In genomic region chr8:44934850-44935497, GRCm38 (mm10) we compare ENCODE assay signal across 8 mouse cellular contexts. TPM values are rescaled to one million over a fixed set of nuclear protein-coding genes. Genes with fewer than 3 reads are reported as not detected.
DNase-seq lines count a peak whose midpoint lies in the region; ATAC-seq and TF ChIP-seq lines count a peak whose summit lies in the region.

Gene Fat1, plus strand, starts transcription at chr8:44935447.

- H3K4me3 ChIP-seq in erythroblast, embryonic 14.5 days (replicated peaks) = peak within 1 kb of the TSS; percentile 33
- peak within 1 kb of the TSS; percentile 79 for H3K4me3 ChIP-seq in embryonic facial prominence, embryonic 10.5 days
- H3K4me3 ChIP-seq in intestine, postnatal 0 days (ENCODE audit: low read depth, low read length) = peak within 1 kb of the TSS; percentile 91
- H3K4me3 ChIP-seq in limb, embryonic 10.5 days = peak within 1 kb of the TSS; percentile 79
- peak within 1 kb of the TSS; percentile 70 for H3K4me3 ChIP-seq in midbrain, embryonic 14.5 days (replicated peaks; ENCODE audit: low read depth, low read length)
- H3K4me3 ChIP-seq in stomach, postnatal 0 days (ENCODE audit: low read depth, low read length) = peak within 1 kb of the TSS; percentile 78

- peak within 1 kb of the TSS; percentile 65 for H3K9ac ChIP-seq in intestine, postnatal 0 days (ENCODE audit: low read depth, low read length)
- peak within 1 kb of the TSS; percentile 59 for H3K9ac ChIP-seq in midbrain, embryonic 14.5 days (replicated peaks; ENCODE audit: low read length)
- H3K9ac ChIP-seq in stomach, postnatal 0 days (ENCODE audit: low read length) = peak within 1 kb of the TSS; percentile 72

- TF ChIP-seq EP300 in stomach, postnatal 0 days (optimal IDR thresholded peaks at IDR 0.05) = no peak

- peaks cover 60% of the 10 kb centered on the region for H3K27me3 ChIP-seq in erythroblast, embryonic 14.5 days (ENCODE audit: control insufficient read depth)
- H3K27me3 ChIP-seq in embryonic facial prominence, embryonic 10.5 days (replicated peaks; ENCODE audit: low read depth, poor library complexity, severe bottlenecking) = 0 out of 2 replicates have a peak, but pooled peaks cover 6% of the 10 kb centered on the region
- no peaks in the 10 kb centered on the region for H3K27me3 ChIP-seq in intestine, postnatal 0 days (replicated peaks; ENCODE audit: control insufficient read depth, insufficient read depth, low read length)
- H3K27me3 ChIP-seq in limb, embryonic 10.5 days (ENCODE audit: low read depth, poor library complexity, severe bottlenecking) = peaks cover 11% of the 10 kb centered on the region; the same call in 1 of the 2 replicates
- H3K27me3 ChIP-seq in midbrain, embryonic 14.5 days (ENCODE audit: control insufficient read depth, insufficient read depth, low read length) = no peaks in the 10 kb centered on the region
- H3K27me3 ChIP-seq in stomach, postnatal 0 days (ENCODE audit: control insufficient read depth, insufficient read depth, low read length) = no peaks in the 10 kb centered on the region

- DNase-seq in embryonic facial prominence, embryonic 10.5 days (ENCODE audit: low spot score) = peak; percentile 95
- peak; percentile 91 for DNase-seq in limb, embryonic 10.5 days (ENCODE audit: low spot score)
- DNase-seq in midbrain, embryonic 14.5 days = peak; percentile 89
- peak; percentile 96 for DNase-seq in stomach, postnatal 0 days (ENCODE audit: low spot score)

- peak; percentile 84 for TF ChIP-seq CTCF in intestine, postnatal 0 days (IDR thresholded peaks at IDR 0.05; ENCODE audit: low read depth)
- peak; percentile 77 for TF ChIP-seq CTCF in stomach, postnatal 0 days (IDR thresholded peaks at IDR 0.05; ENCODE audit: low read depth)

- peak within 1 kb of the TSS; percentile 88 for H3K4me2 ChIP-seq in intestine, postnatal 0 days (replicated peaks; ENCODE audit: low read depth)
- peak within 1 kb of the TSS; percentile 80 for H3K4me2 ChIP-seq in midbrain, embryonic 14.5 days (ENCODE audit: low read length)
- H3K4me2 ChIP-seq in stomach, postnatal 0 days (replicated peaks; ENCODE audit: low read depth) = peak within 1 kb of the TSS; percentile 75

- no peaks in the 10 kb centered on the region; the same call in 1 of the 2 replicates for H3K9me3 ChIP-seq in erythroblast, embryonic 14.5 days (ENCODE audit: control insufficient read depth, low read length)
- no peaks in the 10 kb centered on the region for H3K9me3 ChIP-seq in embryonic facial prominence, embryonic 10.5 days
- no peaks in the 10 kb centered on the region for H3K9me3 ChIP-seq in intestine, postnatal 0 days (ENCODE audit: control insufficient read depth)
- no peaks in the 10 kb centered on the region for H3K9me3 ChIP-seq in limb, embryonic 10.5 days (replicated peaks)
- H3K9me3 ChIP-seq in midbrain, embryonic 14.5 days (ENCODE audit: control insufficient read depth, low read length) = no peaks in the 10 kb centered on the region
- no peaks in the 10 kb centered on the region for H3K9me3 ChIP-seq in stomach, postnatal 0 days (ENCODE audit: control insufficient read depth, low read length)

- peak within 1 kb of the TSS; percentile 92 for H3K27ac ChIP-seq in embryonic facial prominence, embryonic 10.5 days (replicated peaks)
- H3K27ac ChIP-seq in intestine, postnatal 0 days (ENCODE audit: low read depth, low read length) = peak within 1 kb of the TSS; percentile 89
- peak within 1 kb of the TSS; percentile 95 for H3K27ac ChIP-seq in limb, embryonic 10.5 days
- peak within 1 kb of the TSS; percentile 83 for H3K27ac ChIP-seq in midbrain, embryonic 14.5 days (replicated peaks; ENCODE audit: low read depth, low read length)
- H3K27ac ChIP-seq in stomach, postnatal 0 days (replicated peaks) = peak within 1 kb of the TSS; percentile 96

- no peak for ATAC-seq in erythroblast, adult 5-6 weeks (replicated peaks; ENCODE audit: low FRiP score, poor library complexity, severe bottlenecking)
- ATAC-seq in granulocyte monocyte progenitor cell, adult 5-6 weeks (replicated peaks; ENCODE audit: poor library complexity, severe bottlenecking) = peak; percentile 20; the same call in 1 of the 2 replicates
- peak; percentile 78 for ATAC-seq in intestine, postnatal 0 days
- peak; percentile 68 for ATAC-seq in midbrain, embryonic 14.5 days (ENCODE audit: low FRiP score, low TSS enrichment)
- ATAC-seq in stomach, postnatal 0 days (ENCODE audit: low FRiP score, low TSS enrichment) = peak; percentile 84

- WGBS in embryonic facial prominence, embryonic 10.5 days = under 1% methylated on average over 49 of the region's 49 CpGs
- under 1% methylated on average over 49 of the region's 49 CpGs for WGBS in intestine, postnatal 0 days
- 0% methylated on average over 49 of the region's 49 CpGs for WGBS in limb, embryonic 10.5 days
- under 1% methylated on average over 47 of the region's 49 CpGs for WGBS in midbrain, embryonic 14.5 days
- under 1% methylated on average over 48 of the region's 49 CpGs for WGBS in stomach, postnatal 0 days

- H3K4me1 ChIP-seq in erythroblast, embryonic 14.5 days (ENCODE audit: control insufficient read depth) = no peaks in the 10 kb centered on the region
- H3K4me1 ChIP-seq in embryonic facial prominence, embryonic 10.5 days = peaks cover 16% of the 10 kb centered on the region
- H3K4me1 ChIP-seq in intestine, postnatal 0 days (replicated peaks; ENCODE audit: control insufficient read depth, insufficient read depth, low read length) = no peaks in the 10 kb centered on the region
- H3K4me1 ChIP-seq in limb, embryonic 10.5 days = peaks cover 15% of the 10 kb centered on the region
- peaks cover 5% of the 10 kb centered on the region for H3K4me1 ChIP-seq in midbrain, embryonic 14.5 days (ENCODE audit: control insufficient read depth, insufficient read depth, low read length)
- 0 out of 2 replicates have a peak, but pooled peaks cover 2% of the 10 kb centered on the region for H3K4me1 ChIP-seq in stomach, postnatal 0 days (replicated peaks; ENCODE audit: control insufficient read depth, insufficient read depth)

- H3K36me3 ChIP-seq in erythroblast, embryonic 14.5 days (ENCODE audit: control insufficient read depth) = no peaks in the 10 kb centered on the region
- H3K36me3 ChIP-seq in embryonic facial prominence, embryonic 10.5 days (replicated peaks) = no peaks in the 10 kb centered on the region
- H3K36me3 ChIP-seq in intestine, postnatal 0 days (ENCODE audit: control insufficient read depth, insufficient read depth) = no peaks in the 10 kb centered on the region
- no peaks in the 10 kb centered on the region for H3K36me3 ChIP-seq in limb, embryonic 10.5 days
- no peaks in the 10 kb centered on the region for H3K36me3 ChIP-seq in midbrain, embryonic 14.5 days (ENCODE audit: control insufficient read depth, insufficient read depth, low read length)
- no peaks in the 10 kb centered on the region for H3K36me3 ChIP-seq in stomach, postnatal 0 days (ENCODE audit: control insufficient read depth, insufficient read depth, low read length)

RNA-seq across cellular contexts. Expression of gene Fat1, which starts in this region (rescaled TPM):
- under 0.01 TPM in 2 replicates for polyA plus RNA-seq in erythroblast, embryonic 14.5 days (2012)
- total RNA-seq in erythroblast, adult 5-6 weeks (2015; ENCODE audit: low replicate concordance) = under 0.01 TPM in 1 of 2 replicates, not detected in the other
- total RNA-seq in erythroblast, adult 5-6 weeks (2017; ENCODE audit: low replicate concordance) = 0.17 TPM in 1 of 2 replicates, not detected in the other
- 17.2 and 18.6 TPM in 2 replicates for polyA plus RNA-seq in embryonic facial prominence, embryonic 10.5 days (2016; fragmentation: Nextera tagmentation; extraction: Ambion mirVana)
- not detected in 2 replicates for total RNA-seq in granulocyte monocyte progenitor cell, adult 5-6 weeks (2014; fragmentation: Nextera tagmentation)
- total RNA-seq in granulocyte monocyte progenitor cell, adult 5-6 weeks (2017) = not detected in 2 replicates
- 10.4 and 10.7 TPM in 2 replicates for polyA plus RNA-seq in intestine, postnatal 0 days (2015; fragmentation: Nextera tagmentation; extraction: Ambion mirVana)
- 17.2 and 20.1 TPM in 2 replicates for polyA plus RNA-seq in limb, embryonic 10.5 days (2016; fragmentation: Nextera tagmentation; extraction: Ambion mirVana)
- 22.8 and 23.5 TPM in 2 replicates for polyA plus RNA-seq in midbrain, embryonic 14.5 days (2014; fragmentation: Nextera tagmentation; extraction: Ambion mirVana)
- polyA plus RNA-seq in stomach, postnatal 0 days (2015; fragmentation: Nextera tagmentation; extraction: Ambion mirVana) = 8.6 and 9.4 TPM in 2 replicates

Comparison
In these comparisons a context has a peak if more than half of its experiments do, and no peak if none do; other contexts are left out.
1. Peak in ATAC-seq in granulocyte monocyte progenitor cell, adult 5-6 weeks; RNA of the gene not detected or under 1 TPM.
2. H3K4me3 ChIP-seq: peak in every context shown above with its lines; median percentile 91 in intestine, postnatal 0 days; 79 in embryonic facial prominence, embryonic 10.5 days; 79 in limb, embryonic 10.5 days; 78 in stomach, postnatal 0 days; 70 in midbrain, embryonic 14.5 days; 33 in erythroblast, embryonic 14.5 days.